Mouse (Mus musculus) thymus, postnatal 36 days (tissue): ENCODE results near the gene Tjp1.

Experiments
- DNase-seq, 2 experiments: peaks; one replicate each; pipeline ENCODE4 v3.0.0; 2022; ENCODE audit warnings: mixed read lengths in 2 of 2

Gene Tjp1

DNA sequence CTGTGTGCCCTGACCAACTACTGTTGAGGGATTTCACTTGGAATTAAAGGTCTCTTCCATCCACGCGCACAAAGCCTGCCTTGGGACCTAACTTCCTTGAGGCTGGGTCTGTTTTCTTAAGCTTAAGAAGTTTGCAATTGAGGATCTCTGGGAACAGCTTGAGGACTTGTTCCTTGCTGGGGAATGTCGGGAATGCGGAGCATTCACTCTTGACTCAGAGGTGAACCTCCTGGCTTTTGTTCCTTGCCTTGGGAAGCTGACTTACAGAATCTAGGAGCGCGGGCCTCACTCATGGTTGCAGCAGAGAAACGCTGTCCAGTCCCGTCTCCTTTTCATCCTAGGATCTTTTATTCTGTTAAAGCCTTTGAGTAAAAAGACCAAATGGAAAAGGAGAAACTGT is 97.2 kb downstream of the Tjp1 start:
- DNase-seq, result no peak

- no peak for DNase-seq
These were observed 103.1 kb downstream of the Tjp1 start for GRCm38 (mm10) chr7:65424519-65424918.

GRCm38 (mm10) chr7:65422456-65422855 is 105.1 kb downstream of the Tjp1 start:
- DNase-seq, result no peak

- DNase-seq, result no peak
These were observed 106.1 kb downstream of the Tjp1 start for GRCm38 (mm10) chr7:65421451-65421850.

- DNase-seq, result no peak
These were observed 107.7 kb downstream of the Tjp1 start for GRCm38 (mm10) chr7:65419926-65420325.

GRCm38 (mm10) chr7:65419012-65419411 is 108.6 kb downstream of the Tjp1 start:
- no peak for DNase-seq

GRCm38 (mm10) chr7:65418366-65418911 is 109.1 kb downstream of the Tjp1 start:
- no peak for DNase-seq

DNA sequence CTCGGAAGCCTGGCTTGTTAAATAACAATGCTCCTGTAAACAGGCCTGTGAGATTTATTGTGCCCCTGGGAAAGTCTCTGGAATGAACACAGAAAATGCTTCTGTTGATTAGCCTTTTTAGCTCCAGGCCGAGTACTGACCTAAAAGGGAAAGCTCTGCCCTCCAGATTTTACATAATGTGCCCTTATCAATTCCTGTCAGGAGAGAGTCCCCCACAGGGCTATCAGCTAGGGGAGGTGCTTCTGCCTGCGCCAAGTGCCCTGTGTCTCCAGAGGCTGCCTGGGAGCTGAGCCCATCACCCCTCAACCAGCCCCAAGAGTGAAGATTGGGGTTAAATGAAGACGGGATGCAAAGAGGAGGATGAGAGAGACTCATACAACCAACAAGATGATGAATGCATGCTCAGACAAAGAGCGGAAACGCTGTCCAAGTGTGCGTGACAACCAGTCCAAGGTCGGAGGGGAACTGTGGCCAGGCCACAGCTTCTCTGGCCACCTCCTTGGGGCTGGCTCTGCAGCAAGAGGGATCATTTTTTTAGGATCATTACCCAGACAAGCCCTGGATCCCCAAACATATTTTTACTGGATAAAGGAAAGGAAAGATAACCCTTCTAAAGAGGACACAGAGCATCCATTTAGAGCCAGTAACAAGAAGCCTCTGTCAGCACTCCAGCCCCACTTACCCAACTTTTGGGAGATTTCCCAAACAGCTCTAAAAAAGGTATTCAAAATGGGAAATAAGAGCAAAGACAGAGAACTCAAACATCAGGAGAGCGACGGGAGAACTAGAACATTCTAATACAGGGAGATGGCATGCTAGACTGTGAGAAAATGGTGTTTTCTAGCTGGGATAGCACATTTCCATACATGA is 110.1 kb downstream of the Tjp1 start:
- no peak for DNase-seq

- no peak for DNase-seq
These were observed 111.1 kb downstream of the Tjp1 start for GRCm38 (mm10) chr7:65416506-65416905.

DNA sequence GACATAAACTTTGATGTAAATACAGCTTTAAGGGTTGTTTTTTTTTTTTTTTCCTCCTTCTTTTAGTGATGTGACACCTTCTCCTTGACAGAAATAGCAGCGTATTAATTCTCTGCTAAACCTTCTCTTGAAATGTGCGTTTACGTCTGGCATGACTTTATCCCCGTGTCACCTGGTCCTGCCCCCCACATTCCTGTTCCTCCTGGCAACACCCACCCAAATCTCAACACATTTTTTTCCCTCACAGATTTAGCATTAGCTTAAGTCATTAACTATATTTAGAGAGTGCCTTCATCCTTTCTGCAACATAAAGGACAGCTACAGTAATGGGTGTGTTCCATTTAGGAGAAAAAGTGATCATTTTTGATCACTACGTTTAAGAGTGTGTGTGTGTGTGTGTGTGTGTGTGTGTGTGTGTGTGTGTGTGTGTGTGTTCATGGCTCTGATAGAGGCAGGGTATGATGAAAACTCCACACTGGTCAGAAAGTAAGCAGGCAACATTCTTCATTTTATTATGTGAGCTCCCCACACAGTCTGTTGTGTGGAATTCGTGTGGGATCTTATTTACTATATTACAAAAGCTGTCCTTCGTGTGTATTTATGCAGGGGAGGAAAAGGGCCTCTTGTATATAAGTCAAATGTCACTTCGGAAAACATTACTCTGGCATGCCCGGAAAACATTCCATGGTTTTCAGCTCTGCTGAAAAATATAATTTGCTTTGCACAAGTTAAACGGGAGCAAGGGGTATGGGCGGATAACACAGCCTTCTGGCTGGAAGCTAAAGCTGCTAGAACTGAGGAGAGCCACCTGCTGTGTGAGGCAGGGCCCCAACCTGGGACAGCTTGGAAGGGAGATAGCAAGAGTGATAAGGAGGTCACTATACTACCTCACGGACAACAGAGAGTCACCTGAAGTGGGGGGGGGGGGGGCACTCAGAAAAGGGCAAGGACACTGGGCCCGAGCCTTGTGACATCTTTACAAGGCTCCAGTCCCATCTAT is 113.3 kb downstream of the Tjp1 start:
- no peak for DNase-seq

GRCm38 (mm10) chr7:65410668-65411067 is 116.9 kb downstream of the Tjp1 start:
- DNase-seq, result no peak

GRCm38 (mm10) chr7:65406427-65406826 is 121.2 kb downstream of the Tjp1 start:
- DNase-seq, result no peak

DNA sequence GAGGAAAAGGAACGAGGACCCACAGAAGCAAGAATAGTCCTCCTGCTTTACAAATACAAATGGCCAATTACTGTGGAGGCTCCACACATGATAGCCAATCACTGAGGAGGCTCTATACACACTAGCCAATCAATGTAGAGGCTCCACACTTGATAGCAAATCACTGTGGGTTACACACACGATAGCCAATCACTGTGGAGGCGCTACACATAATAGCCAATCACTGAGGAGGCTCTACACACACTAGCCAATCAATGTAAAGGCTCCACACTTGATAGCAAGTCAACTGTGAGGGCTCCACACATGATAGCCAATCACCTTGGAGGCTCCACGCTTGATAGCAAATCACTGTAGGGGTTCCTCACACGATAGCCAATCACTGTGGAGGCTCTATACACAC is 125.1 kb downstream of the Tjp1 start:
- DNase-seq, result no peak

GRCm38 (mm10) chr7:65401622-65402021 is 126.0 kb downstream of the Tjp1 start:
- DNase-seq, result no peak

GRCm38 (mm10) chr7:65395891-65396290 is 131.7 kb downstream of the Tjp1 start:
- no peak for DNase-seq

GRCm38 (mm10) chr7:65395166-65395565 is 132.4 kb downstream of the Tjp1 start:
- no peak for DNase-seq

- DNase-seq, result no peak
These were observed 132.9 kb downstream of the Tjp1 start for GRCm38 (mm10) chr7:65394672-65395071.

- DNase-seq, result no peak
These were observed 133.7 kb downstream of the Tjp1 start for GRCm38 (mm10) chr7:65393704-65394452.

DNA sequence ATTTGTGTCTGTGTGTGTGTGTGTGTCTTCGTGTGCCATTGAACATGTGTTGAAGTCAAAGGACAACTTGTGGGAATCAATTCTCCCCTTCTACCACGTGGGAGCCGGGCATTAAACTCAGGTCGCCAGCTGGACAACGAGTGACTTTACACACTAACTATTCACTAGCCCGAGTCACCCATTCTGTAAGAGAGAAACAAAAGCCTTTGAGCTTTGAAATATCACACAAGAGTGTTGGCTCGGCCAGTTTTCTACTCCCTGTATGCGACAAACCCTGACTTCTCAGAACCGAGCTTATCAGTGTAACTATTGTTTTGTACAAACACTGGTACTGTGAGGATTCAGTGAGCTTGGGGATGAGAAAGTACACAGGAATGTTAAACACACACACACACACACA is 134.6 kb downstream of the Tjp1 start:
- no peak for DNase-seq

GRCm38 (mm10) chr7:65389539-65389938 is 138.0 kb downstream of the Tjp1 start:
- DNase-seq, result no peak

GRCm38 (mm10) chr7:65388243-65389013 is 139.2 kb downstream of the Tjp1 start:
- DNase-seq, result no peak
